Mouse (Mus musculus): ENCODE measurements around the gene Dmpk. TPM values are rescaled to one million over a fixed set of nuclear protein-coding genes. Genes with fewer than 3 reads are reported as not detected.
A peak's percentile ranks its signal among the peaks of the same experiment; 100 is the strongest.

Dmpk gene
- polyA plus RNA-seq, 1 experiment, result 75.4 TPM

- TF ChIP-seq CTCF (IDR thresholded peaks at IDR 0.05; ENCODE audit: borderline replicate concordance, insufficient read depth, low read length) (peak; percentile 47; the same call in 1 of the 2 replicates), POLR2A (IDR thresholded peaks at IDR 0.05; ENCODE audit: low read depth, low read length) (no peak)
- Histone ChIP-seq H3K4me1 (ENCODE audit: control insufficient read depth, insufficient read depth, low read length) (peaks cover 4% of the 10 kb centered on the region; the same call in 1 of the 2 replicates), H3K27ac (ENCODE audit: insufficient read depth, low read length) (no peak overlapping the region), H3K4me3 (ENCODE audit: insufficient read depth, low read length) (no peak overlapping the region)
Observed at GRCm38 (mm10) chr7:19073504-19073903, 10.1 kb upstream of the Dmpk start.

GRCm38 (mm10) chr7:19074494-19074893, 9.2 kb upstream of the Dmpk start:
- Histone ChIP-seq H3K4me3 (ENCODE audit: insufficient read depth, low read length) (no peak overlapping the region), H3K4me1 (ENCODE audit: control insufficient read depth, insufficient read depth, low read length) (peaks cover 4% of the 10 kb centered on the region; the same call in 1 of the 2 replicates), H3K27ac (ENCODE audit: insufficient read depth, low read length) (no peak overlapping the region)
- TF ChIP-seq POLR2A (IDR thresholded peaks at IDR 0.05; ENCODE audit: low read depth, low read length) (no peak), CTCF (IDR thresholded peaks at IDR 0.05; ENCODE audit: borderline replicate concordance, insufficient read depth, low read length) (no peak)

GRCm38 (mm10) chr7:19075231-19075630, 8.4 kb upstream of the Dmpk start:
- TF ChIP-seq CTCF (IDR thresholded peaks at IDR 0.05; ENCODE audit: borderline replicate concordance, insufficient read depth, low read length) (no peak), POLR2A (IDR thresholded peaks at IDR 0.05; ENCODE audit: low read depth, low read length) (no peak)
- H3K4me3 ChIP-seq (ENCODE audit: insufficient read depth, low read length), result peak overlapping the region; percentile 36
- peaks cover 4% of the 10 kb centered on the region; the same call in 1 of the 2 replicates for H3K4me1 ChIP-seq (ENCODE audit: control insufficient read depth, insufficient read depth, low read length)
- no peak overlapping the region for H3K27ac ChIP-seq (ENCODE audit: insufficient read depth, low read length)

- no peak within 1 kb of the TSS; the same call in 1 of the 2 replicates for H3K27ac ChIP-seq (ENCODE audit: insufficient read depth, low read length)
- peaks cover 4% of the 10 kb centered on the region; the same call in 1 of the 2 replicates for H3K4me1 ChIP-seq (ENCODE audit: control insufficient read depth, insufficient read depth, low read length)
- peak; percentile 46; the same call in 1 of the 2 replicates for TF ChIP-seq POLR2A (IDR thresholded peaks at IDR 0.05; ENCODE audit: low read depth, low read length)
- no peak for TF ChIP-seq CTCF (IDR thresholded peaks at IDR 0.05; ENCODE audit: borderline replicate concordance, insufficient read depth, low read length)
- peak within 1 kb of the TSS; percentile 89 for H3K4me3 ChIP-seq (ENCODE audit: insufficient read depth, low read length)
Observed at GRCm38 (mm10) chr7:19075723-19076585, 7.7 kb upstream of the Dmpk start, which contains the start of gene Dmwd. Gene Dmwd (plus strand): TSS chr7:19076227.

- Histone ChIP-seq H3K4me3 (ENCODE audit: insufficient read depth, low read length) (peak overlapping the region; percentile 89), H3K4me1 (ENCODE audit: control insufficient read depth, insufficient read depth, low read length) (peaks cover 4% of the 10 kb centered on the region; the same call in 1 of the 2 replicates), H3K27ac (ENCODE audit: insufficient read depth, low read length) (no peak overlapping the region; the same call in 1 of the 2 replicates)
- TF ChIP-seq POLR2A (IDR thresholded peaks at IDR 0.05; ENCODE audit: low read depth, low read length) (no peak), CTCF (IDR thresholded peaks at IDR 0.05; ENCODE audit: borderline replicate concordance, insufficient read depth, low read length) (no peak)
Observed at GRCm38 (mm10) chr7:19076586-19076991, 7.1 kb upstream of the Dmpk start.

GRCm38 (mm10) chr7:19077761-19078160, 5.9 kb upstream of the Dmpk start:
- no peak overlapping the region for H3K27ac ChIP-seq (ENCODE audit: insufficient read depth, low read length)
- no peak for TF ChIP-seq CTCF (IDR thresholded peaks at IDR 0.05; ENCODE audit: borderline replicate concordance, insufficient read depth, low read length)
- no peak for TF ChIP-seq POLR2A (IDR thresholded peaks at IDR 0.05; ENCODE audit: low read depth, low read length)
- peaks cover 4% of the 10 kb centered on the region; the same call in 1 of the 2 replicates for H3K4me1 ChIP-seq (ENCODE audit: control insufficient read depth, insufficient read depth, low read length)
- H3K4me3 ChIP-seq (ENCODE audit: insufficient read depth, low read length), result peak overlapping the region; percentile 89

- Histone ChIP-seq H3K4me1 (ENCODE audit: control insufficient read depth, insufficient read depth, low read length) (peaks cover 4% of the 10 kb centered on the region), H3K27ac (ENCODE audit: insufficient read depth, low read length) (no peak overlapping the region), H3K4me3 (ENCODE audit: insufficient read depth, low read length) (no peak overlapping the region)
- TF ChIP-seq POLR2A (IDR thresholded peaks at IDR 0.05; ENCODE audit: low read depth, low read length) (no peak), CTCF (IDR thresholded peaks at IDR 0.05; ENCODE audit: borderline replicate concordance, insufficient read depth, low read length) (no peak)
Observed at GRCm38 (mm10) chr7:19078732-19079131, 4.9 kb upstream of the Dmpk start.

- peaks cover 4% of the 10 kb centered on the region for H3K4me1 ChIP-seq (ENCODE audit: control insufficient read depth, insufficient read depth, low read length)
Observed at GRCm38 (mm10) chr7:19080451-19080950, 3.1 kb upstream of the Dmpk start.

GRCm38 (mm10) chr7:19082171-19082570, 1.5 kb upstream of the Dmpk start:
- Histone ChIP-seq H3K4me3 (ENCODE audit: insufficient read depth, low read length) (no peak overlapping the region), H3K27ac (ENCODE audit: insufficient read depth, low read length) (0 out of 2 replicates have a peak overlapping the region, but pooled peaks have one; percentile 63), H3K4me1 (ENCODE audit: control insufficient read depth, insufficient read depth, low read length) (peaks cover 4% of the 10 kb centered on the region)
- TF ChIP-seq POLR2A (IDR thresholded peaks at IDR 0.05; ENCODE audit: low read depth, low read length) (no peak), CTCF (IDR thresholded peaks at IDR 0.05; ENCODE audit: borderline replicate concordance, insufficient read depth, low read length) (no peak)

More at GRCm38 (mm10) chr7:19080451-19080950, 3.1 kb upstream of the Dmpk start:
- TF ChIP-seq POLR2A (IDR thresholded peaks at IDR 0.05; ENCODE audit: low read depth, low read length) (no peak), CTCF (IDR thresholded peaks at IDR 0.05; ENCODE audit: borderline replicate concordance, insufficient read depth, low read length) (no peak)
- Histone ChIP-seq H3K27ac (ENCODE audit: insufficient read depth, low read length) (no peak overlapping the region), H3K4me3 (ENCODE audit: insufficient read depth, low read length) (no peak overlapping the region)

Data from embryonic fibroblast, embryonic 13.5 days (primary cell).